Mouse (Mus musculus) midbrain, embryonic 14.5 days (tissue): ENCODE data around the gene Gpkow. TPM values are rescaled to one million over a fixed set of nuclear protein-coding genes. Genes with fewer than 3 reads are reported as not detected.
A peak's percentile ranks its signal among the peaks of the same experiment; 100 is the strongest.
"Not testable (repeated sequence)": the region's sequence is repeated elsewhere in the genome, so short reads cannot be mapped to it uniquely, and the experiment has no call there.

Experiments used
- ATAC-seq: fragments of 200-750 bp; cut with Nextera tagmentation; 2 replicates; pipeline ENCODE4 v1.8.0; 2017; ENCODE audit warnings: moderate number of reproducible peaks, moderate library complexity; ENCODE audit not compliant: low FRiP score, low TSS enrichment
- DNase-seq: peaks from one replicate; pipeline ENCODE4 v3.0.0-alpha.2; 2015
- H3K27ac ChIP-seq: fragments of 300-500 bp; sonication (generic); replicated peaks from 2 replicates; pipeline ENCODE4 v1.5.1; 2014; ENCODE audit warnings: mild to moderate bottlenecking, low read depth, low read length, moderate library complexity
- H3K27me3 ChIP-seq: fragments of 300-500 bp; sonication (generic); 2 replicates; pipeline ENCODE4 v1.6.1; 2014; ENCODE audit warnings: low read length, control low read depth, mixed read lengths; ENCODE audit not compliant: control insufficient read depth, insufficient read depth
- H3K36me3 ChIP-seq: fragments of 300-500 bp; sonication (generic); 2 replicates; pipeline ENCODE4 v1.6.1; 2014; ENCODE audit warnings: low read length, control low read depth; ENCODE audit not compliant: control insufficient read depth, insufficient read depth
- H3K4me1 ChIP-seq: fragments of 300-500 bp; sonication (generic); 2 replicates; pipeline ENCODE4 v1.6.1; 2014; ENCODE audit warnings: mild to moderate bottlenecking, antibody characterized with exemption, low read length, control low read depth; ENCODE audit not compliant: control insufficient read depth, insufficient read depth
- H3K4me2 ChIP-seq: fragments of 300-500 bp; sonication (generic); 2 replicates; pipeline ENCODE4 v1.6.1; 2014; ENCODE audit warnings: mild to moderate bottlenecking, low read length, moderate library complexity
- H3K4me3 ChIP-seq: fragments of 300-500 bp; sonication (generic); replicated peaks from 2 replicates; pipeline ENCODE4 v1.5.1; 2014; ENCODE audit warnings: low read depth, low read length
- H3K9ac ChIP-seq: fragments of 300-500 bp; sonication (generic); replicated peaks from 2 replicates; pipeline ENCODE4 v1.6.1; 2014; ENCODE audit warnings: mild to moderate bottlenecking, low read length, moderate library complexity
- H3K9me3 ChIP-seq: fragments of 300-500 bp; sonication (generic); 2 replicates; pipeline ENCODE4 v1.6.1; 2016; ENCODE audit warnings: low read length, control low read depth, mixed read lengths; ENCODE audit not compliant: control insufficient read depth
- WGBS: fragments of 180-500 bp; shearing (Covaris S2); extraction: QIAGEN DNeasy Blood & Tissue Kit; methylation state at CpG from one replicate; pipeline ENCODE4 v1.1.7; 2014; 5-methylcytosine and 5-hydroxymethylcytosine counted together
- polyA plus RNA-seq: library from polyadenylated mRNA; unstranded; fragments of >200 nt; fragmentation: Nextera tagmentation; extraction: Ambion mirVana; gene quantifications from 2 replicates; pipeline ENCODE4 v1.2.1, GENCODE M21; 2014

The Gpkow gene
- polyA plus RNA-seq, 1 experiment from 2014 or later = 53.8 TPM

DNA sequence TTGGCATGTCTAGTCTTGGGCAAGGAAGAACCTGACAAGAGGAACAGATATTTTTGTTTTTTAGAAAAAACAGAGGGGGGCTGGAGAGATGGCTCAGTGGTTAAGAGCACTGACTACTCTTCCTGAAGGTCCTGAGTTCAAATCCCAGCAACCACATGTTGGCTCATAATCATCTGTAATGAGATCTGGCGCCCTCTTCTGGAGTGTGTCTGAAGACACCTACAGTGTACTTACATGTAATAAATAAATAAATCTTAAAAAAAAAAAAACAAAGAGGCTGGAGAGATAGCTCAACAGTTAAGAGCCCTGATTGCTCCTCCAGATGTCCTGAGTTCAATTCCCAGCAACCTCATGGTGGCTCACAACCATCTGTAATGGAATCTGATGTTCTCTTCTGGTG, 19.1 kb downstream of the Gpkow start:
- DNase-seq, ATAC-seq, H3K4me3 ChIP-seq, H3K4me2 ChIP-seq, H3K9ac ChIP-seq, H3K4me1 ChIP-seq, H3K27ac ChIP-seq, H3K36me3 ChIP-seq, H3K27me3 ChIP-seq, H3K9me3 ChIP-seq: not testable (repeated sequence)
- whole genome bisulfite sequencing = 32% methylated on average over 1 of the region's 1 CpGs

DNA sequence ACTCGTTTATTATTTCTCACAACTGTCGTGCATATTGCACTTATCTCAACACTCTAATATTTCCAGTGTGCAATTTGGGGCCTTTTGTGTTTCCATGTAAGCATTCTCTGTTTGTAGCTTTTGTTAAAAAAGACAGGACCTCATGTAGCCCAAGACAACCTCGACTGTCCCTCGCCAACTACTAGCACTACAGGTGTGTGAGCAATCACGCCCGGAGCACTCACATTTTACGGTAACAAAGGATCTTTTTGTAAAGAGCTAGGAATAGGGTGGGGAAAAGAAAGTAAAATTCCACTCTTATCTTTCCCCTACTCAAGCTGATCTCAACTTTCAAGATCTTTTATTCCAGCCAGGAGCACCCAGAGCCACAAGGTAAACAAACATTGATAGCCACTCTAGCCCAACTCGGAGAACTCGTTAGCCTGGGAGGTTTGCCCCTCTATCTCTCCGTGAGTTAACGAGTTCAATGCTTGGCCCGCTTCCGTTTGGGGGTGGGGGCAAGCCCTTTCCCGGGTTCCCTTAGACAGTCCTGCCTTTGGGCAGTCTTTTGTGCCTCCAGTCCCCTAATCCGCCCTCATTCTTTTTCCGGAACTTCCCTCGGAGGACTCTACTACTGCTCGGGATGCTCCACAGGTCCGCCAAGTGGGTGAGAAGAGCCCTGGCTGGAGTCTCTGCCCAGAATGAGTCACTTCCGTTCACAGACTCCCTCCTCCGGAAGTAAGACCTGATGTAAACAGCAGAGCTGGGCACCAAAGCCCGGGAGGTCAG, 24.8 kb downstream of the Gpkow start, which contains the start of gene Gm45208:
TSS of gene Gm45208 (plus strand) at position 732 of the 768 bp plus-strand sequence.
- H3K27ac ChIP-seq = peak within 1 kb of the TSS; percentile 87
- 23% methylated on average over 22 of the region's 22 CpGs for WGBS
- peak within 1 kb of the TSS; percentile 48 for H3K9ac ChIP-seq
- no peaks in the 10 kb centered on the region for H3K27me3 ChIP-seq
- peak; percentile 81 for ATAC-seq
- H3K4me1 ChIP-seq = 0 out of 2 replicates have a peak, but pooled peaks cover 4% of the 10 kb centered on the region
- peak; percentile 85 for DNase-seq
- H3K36me3 ChIP-seq = peaks cover 10% of the 10 kb centered on the region
- H3K9me3 ChIP-seq = no peaks in the 10 kb centered on the region
- peak within 1 kb of the TSS; percentile 47 for H3K4me3 ChIP-seq
- H3K4me2 ChIP-seq = peak within 1 kb of the TSS; percentile 61

DNA sequence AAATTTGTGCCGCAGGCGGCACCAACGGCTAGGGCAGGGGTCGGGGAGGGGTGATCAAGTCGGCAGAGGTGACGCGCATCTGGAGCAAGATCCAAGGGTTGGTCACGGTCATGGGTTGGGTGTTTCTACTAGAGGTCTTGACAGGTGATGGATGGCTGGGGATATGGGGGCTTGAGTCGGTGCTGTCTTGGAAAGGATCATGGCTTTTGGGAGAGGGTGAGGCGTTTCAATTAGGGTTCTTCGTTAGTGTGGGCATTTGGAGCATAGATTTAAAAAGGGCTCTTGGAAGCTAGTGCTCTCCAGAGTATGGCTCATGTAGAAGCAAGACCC, 25.3 kb downstream of the Gpkow start:
- DNase-seq = no peak
- H3K4me1 ChIP-seq = 0 out of 2 replicates have a peak, but pooled peaks cover 4% of the 10 kb centered on the region
- peaks cover 13% of the 10 kb centered on the region for H3K36me3 ChIP-seq
- 26% methylated on average over 11 of the region's 11 CpGs for WGBS
- peak overlapping the region; percentile 47 for H3K4me3 ChIP-seq
- ATAC-seq = no peak; the same call in 1 of the 2 replicates
- no peaks in the 10 kb centered on the region for H3K27me3 ChIP-seq
- H3K9me3 ChIP-seq = no peaks in the 10 kb centered on the region
- peak overlapping the region; percentile 61 for H3K4me2 ChIP-seq
- peak overlapping the region; percentile 87; the same call in 1 of the 2 replicates for H3K27ac ChIP-seq
- peak overlapping the region; percentile 48 for H3K9ac ChIP-seq

DNA sequence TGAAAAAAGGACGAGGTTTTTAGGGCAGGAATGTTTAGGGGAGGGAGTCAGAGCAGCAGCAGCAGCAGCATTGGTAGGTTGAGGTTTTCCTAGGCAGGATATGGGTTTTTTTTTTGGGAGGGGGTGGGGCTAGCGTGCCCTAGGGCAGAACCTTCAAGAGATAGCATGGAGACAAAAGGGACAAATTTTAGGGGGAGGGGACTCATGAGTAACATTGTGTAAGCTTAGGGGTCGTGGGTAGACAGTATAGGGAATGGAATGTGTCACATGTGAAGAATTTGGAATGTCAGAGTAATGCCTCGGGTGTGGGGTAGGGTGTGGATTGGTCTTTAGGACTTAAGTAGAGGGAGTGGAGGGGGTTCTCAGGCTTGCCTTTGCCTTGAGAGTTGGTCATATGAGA, 25.8 kb downstream of the Gpkow start:
- no peak overlapping the region for H3K27ac ChIP-seq
- peak overlapping the region; percentile 61 for H3K4me2 ChIP-seq
- H3K9ac ChIP-seq = peak overlapping the region; percentile 48
- H3K9me3 ChIP-seq = no peaks in the 10 kb centered on the region
- 29% methylated on average over 4 of the region's 4 CpGs for WGBS
- ATAC-seq (no peak), DNase-seq (no peak)
- no peaks in the 10 kb centered on the region for H3K27me3 ChIP-seq
- H3K4me1 ChIP-seq = 0 out of 2 replicates have a peak, but pooled peaks cover 4% of the 10 kb centered on the region
- H3K36me3 ChIP-seq = peaks cover 13% of the 10 kb centered on the region
- H3K4me3 ChIP-seq = peak overlapping the region; percentile 47

DNA sequence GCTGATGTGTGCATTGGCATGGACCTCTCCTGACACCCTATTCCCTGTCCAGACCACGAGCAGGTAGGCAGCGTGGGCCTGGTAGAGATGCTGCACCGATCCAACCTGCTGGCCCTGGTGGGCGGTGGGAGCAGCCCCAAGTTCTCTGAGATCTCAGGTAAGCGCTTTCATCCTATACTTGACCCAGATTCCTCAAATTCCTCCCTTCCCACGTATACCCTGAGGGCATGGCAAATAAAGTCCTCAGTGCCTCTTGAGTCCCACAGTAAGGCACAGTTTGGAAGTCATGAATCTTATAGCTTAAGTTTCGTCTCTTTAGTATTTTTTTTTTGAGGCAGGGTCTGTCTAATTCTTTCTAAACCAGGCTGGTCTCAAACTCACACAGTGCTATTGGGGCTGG, 27.2 kb downstream of the Gpkow start:
- DNase-seq (no peak), ATAC-seq (no peak)
- H3K9me3 ChIP-seq = no peaks in the 10 kb centered on the region
- H3K9ac ChIP-seq = no peak overlapping the region
- peaks cover 5% of the 10 kb centered on the region; the same call in 1 of the 2 replicates for H3K4me1 ChIP-seq
- H3K4me2 ChIP-seq = no peak overlapping the region
- 85% methylated on average over 7 of the region's 7 CpGs for WGBS
- no peak overlapping the region for H3K4me3 ChIP-seq
- no peaks in the 10 kb centered on the region for H3K27me3 ChIP-seq
- peaks cover 13% of the 10 kb centered on the region for H3K36me3 ChIP-seq
- H3K27ac ChIP-seq = no peak overlapping the region

DNA sequence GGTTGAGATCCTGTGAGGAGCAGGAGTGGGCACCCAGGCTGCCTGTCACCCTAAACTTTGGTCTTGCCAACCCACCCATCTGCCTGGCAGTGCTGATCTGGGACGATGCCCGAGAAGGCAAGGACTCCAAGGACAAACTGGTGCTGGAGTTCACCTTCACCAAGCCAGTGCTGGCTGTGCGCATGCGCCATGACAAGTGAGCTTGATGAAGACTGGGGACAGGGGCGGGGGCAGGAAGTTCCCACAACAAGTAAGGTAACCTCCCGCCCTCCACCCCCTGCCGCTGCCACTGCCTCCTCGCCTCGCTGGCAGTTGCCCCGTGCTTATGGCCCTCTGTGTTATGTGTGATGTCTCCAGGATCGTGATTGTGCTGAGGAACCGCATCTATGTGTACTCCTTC, 28.9 kb downstream of the Gpkow start:
- Histone ChIP-seq H3K4me2 (no peak overlapping the region), H3K36me3 (peaks cover 13% of the 10 kb centered on the region), H3K27me3 (no peaks in the 10 kb centered on the region), H3K4me3 (no peak overlapping the region), H3K9ac (no peak overlapping the region), H3K9me3 (no peaks in the 10 kb centered on the region), H3K27ac (no peak overlapping the region), H3K4me1 (peaks cover 9% of the 10 kb centered on the region; the same call in 1 of the 2 replicates)
- DNase-seq = no peak
- WGBS = 89% methylated on average over 12 of the region's 12 CpGs
- no peak for ATAC-seq

DNA sequence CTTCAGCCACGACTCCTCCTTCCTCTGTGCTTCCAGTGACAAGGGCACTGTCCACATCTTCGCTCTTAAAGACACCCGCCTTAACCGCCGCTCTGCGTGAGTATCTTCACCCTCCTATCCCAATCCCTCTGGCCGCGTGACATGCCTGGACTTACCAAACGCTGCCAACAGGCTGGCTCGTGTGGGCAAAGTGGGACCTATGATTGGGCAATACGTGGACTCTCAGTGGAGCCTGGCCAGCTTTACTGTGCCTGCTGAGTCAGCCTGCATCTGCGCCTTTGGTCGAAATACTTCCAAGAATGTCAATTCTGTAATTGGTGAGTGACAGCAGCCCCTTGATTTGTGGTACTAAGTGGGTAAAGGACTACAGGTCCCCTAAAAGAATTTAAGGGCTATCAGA, 30.2 kb downstream of the Gpkow start:
- DNase-seq (no peak), ATAC-seq (no peak)
- 93% methylated on average over 13 of the region's 13 CpGs for WGBS
- Histone ChIP-seq H3K4me3 (no peak overlapping the region), H3K4me2 (no peak overlapping the region), H3K27ac (no peak overlapping the region), H3K9ac (no peak overlapping the region), H3K27me3 (no peaks in the 10 kb centered on the region), H3K9me3 (no peaks in the 10 kb centered on the region), H3K36me3 (peaks cover 13% of the 10 kb centered on the region), H3K4me1 (peaks cover 9% of the 10 kb centered on the region; the same call in 1 of the 2 replicates)

DNA sequence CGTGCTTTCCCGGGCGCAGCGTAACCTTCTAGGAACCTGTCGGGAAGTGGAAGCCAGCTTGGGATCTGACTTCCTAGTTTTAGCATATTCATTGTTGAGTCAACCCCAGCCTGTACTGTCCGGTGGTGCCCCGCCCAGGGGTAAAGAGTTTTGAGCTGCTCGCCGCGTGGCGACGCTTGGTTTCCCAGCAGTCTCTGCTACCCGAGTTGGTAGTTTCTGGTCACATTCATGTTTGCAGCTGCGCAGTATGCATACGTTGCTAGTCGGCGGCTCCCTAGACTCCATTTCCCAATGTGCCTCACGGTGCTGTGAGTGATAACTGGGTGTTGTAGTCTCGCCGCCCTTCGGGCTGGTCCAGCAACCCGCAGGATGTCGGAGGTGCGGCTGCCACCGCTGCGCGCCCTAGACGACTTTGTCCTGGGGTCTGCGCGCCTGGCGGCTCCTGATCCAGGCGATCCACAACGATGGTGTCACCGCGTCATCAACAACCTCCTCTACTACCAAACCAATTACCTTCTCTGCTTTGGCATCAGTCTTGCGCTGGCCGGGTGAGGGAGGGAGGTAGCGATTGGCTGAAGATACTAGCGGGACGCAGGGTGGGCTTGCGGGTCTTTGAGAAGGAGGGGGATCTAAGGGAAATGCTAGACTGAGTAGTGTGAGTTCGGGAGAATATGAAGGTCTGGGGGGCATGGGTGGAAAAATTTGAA, 31.4 kb downstream of the Gpkow start, which contains the start of gene Praf2:
TSS of gene Praf2 (plus strand) at position 225 of the 707 bp plus-strand sequence.
- ATAC-seq = peak; percentile 92
- DNase-seq = peak; percentile 90
- Histone ChIP-seq H3K27me3 (no peaks in the 10 kb centered on the region), H3K9me3 (no peaks in the 10 kb centered on the region), H3K36me3 (peaks cover 16% of the 10 kb centered on the region), H3K9ac (peak within 1 kb of the TSS; percentile 49), H3K4me1 (peaks cover 5% of the 10 kb centered on the region; the same call in 1 of the 2 replicates), H3K4me2 (peak within 1 kb of the TSS; percentile 56), H3K27ac (peak within 1 kb of the TSS; percentile 74), H3K4me3 (peak within 1 kb of the TSS; percentile 44)
- 14% methylated on average over 42 of the region's 42 CpGs for WGBS
